Mouse (Mus musculus): ENCODE measurements around the gene Cfap61.

DNA sequence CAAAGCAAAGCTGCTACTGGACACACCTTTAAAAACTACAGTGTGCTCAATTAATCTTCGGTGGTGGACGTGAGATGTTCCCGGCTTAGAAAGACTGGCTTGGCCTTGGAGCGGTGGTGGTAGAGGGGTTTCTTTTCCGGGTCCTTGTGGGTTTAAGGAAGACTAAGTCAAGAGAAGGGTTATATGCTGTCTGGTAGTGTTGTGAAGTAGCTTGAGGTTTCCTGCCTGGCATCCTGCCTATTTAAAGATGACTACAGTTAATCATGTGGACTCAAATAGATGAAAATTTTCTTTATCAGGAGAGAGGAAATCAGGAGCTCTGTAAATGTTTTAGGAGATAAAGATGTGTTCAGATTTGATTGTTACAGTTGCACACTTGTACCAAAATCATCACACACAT, 21.7 kb downstream of the Cfap61 start:
- TF ChIP-seq CTCF (IDR thresholded peaks at IDR 0.05; ENCODE audit: low read depth): no peak
- TF ChIP-seq EP300 (IDR thresholded peaks at IDR 0.05; ENCODE audit: low read depth): no peak
